Mouse (Mus musculus): ENCODE data around the gene Olfr876. TPM values are rescaled to one million over a fixed set of nuclear protein-coding genes. Genes with fewer than 3 reads are reported as not detected.
"Not testable (repeated sequence)": the region's sequence is repeated elsewhere in the genome, so short reads cannot be mapped to it uniquely, and the experiment has no call there.

Gene Olfr876
- polyA plus RNA-seq (2017; shearing (Covaris generic)): not detected

GRCm38 (mm10) chr9:37802731-37803130 is at the start of gene Olfr876:
TSS of gene Olfr876 (plus strand) at chr9:37803031.
- ATAC-seq: no peak

GRCm38 (mm10) chr9:37761728-37762127 is 41.1 kb upstream of the Olfr876 start:
- ATAC-seq: no peak

- no peak for ATAC-seq
Observed at GRCm38 (mm10) chr9:37762541-37762940, 40.3 kb upstream of the Olfr876 start.

- no peak for ATAC-seq
Observed at GRCm38 (mm10) chr9:37770661-37771060, 32.2 kb upstream of the Olfr876 start.

GRCm38 (mm10) chr9:37771759-37772158 is 31.1 kb upstream of the Olfr876 start, which contains the start of gene Olfr875:
TSS of gene Olfr875 (plus strand) at chr9:37771857.
- ATAC-seq: no peak

- no peak for ATAC-seq
Observed at GRCm38 (mm10) chr9:37782766-37783260, 20.0 kb upstream of the Olfr876 start.

- ATAC-seq: not testable (repeated sequence)
Observed at GRCm38 (mm10) chr9:37783394-37784387, 19.1 kb upstream of the Olfr876 start.

- ATAC-seq: no peak
Observed at GRCm38 (mm10) chr9:37786411-37786810, 16.4 kb upstream of the Olfr876 start.

GRCm38 (mm10) chr9:37802055-37802454 is 776 bp upstream of the Olfr876 start:
- ATAC-seq: no peak

- no peak for ATAC-seq
Observed at GRCm38 (mm10) chr9:37807235-37807634, 4.4 kb downstream of the Olfr876 start.

- ATAC-seq: no peak
Observed at GRCm38 (mm10) chr9:37808456-37808855, 5.6 kb downstream of the Olfr876 start.

- ATAC-seq: no peak
Observed at GRCm38 (mm10) chr9:37808976-37809375, 6.1 kb downstream of the Olfr876 start.

GRCm38 (mm10) chr9:37814696-37815095 is 11.9 kb downstream of the Olfr876 start:
- ATAC-seq: no peak

- no peak for ATAC-seq
Observed at GRCm38 (mm10) chr9:37829881-37830280, 27.1 kb downstream of the Olfr876 start.

- ATAC-seq: no peak
Observed at GRCm38 (mm10) chr9:37833341-37833740, 30.5 kb downstream of the Olfr876 start.

GRCm38 (mm10) chr9:37849267-37849666 is 46.4 kb downstream of the Olfr876 start:
- no peak for ATAC-seq

- ATAC-seq: no peak
Observed at GRCm38 (mm10) chr9:37853969-37854368, 51.1 kb downstream of the Olfr876 start, which contains the start of gene Olfr877. TSS of gene Olfr877 (plus strand) at chr9:37854269.

Other genes starting within 250 kb of the Olfr876 start
- 10 to 100 TPM; 11.7 to 19.8 (median 13.9) TPM for gene Siae, start 247.3 kb upstream of the Olfr876 start, polyA plus RNA-seq (2017; shearing (Covaris generic))
- 1 to 10 TPM in 2 of 3 experiments, not detected in 1; 1.2 to 1.4 TPM for gene Spa17, start 189.3 kb upstream of the Olfr876 start, polyA plus RNA-seq (2017; shearing (Covaris generic))
- gene Tbrg1, start 145.7 kb upstream of the Olfr876 start, polyA plus RNA-seq (2017; shearing (Covaris generic)): 100 to 1,000 TPM; 190 to 216 (median 204) TPM
- gene Panx3, start 133.8 kb upstream of the Olfr876 start, polyA plus RNA-seq (2017; shearing (Covaris generic)): not detected
- gene Olfr160, start 86.8 kb upstream of the Olfr876 start, polyA plus RNA-seq (2017; shearing (Covaris generic)): not detected
- not detected for gene Olfr874, start 57.9 kb upstream of the Olfr876 start, polyA plus RNA-seq (2017; shearing (Covaris generic))
- gene Olfr875, start 31.2 kb upstream of the Olfr876 start, polyA plus RNA-seq (2017; shearing (Covaris generic)): not detected
- gene Olfr877, start 51.2 kb downstream of the Olfr876 start, polyA plus RNA-seq (2017; shearing (Covaris generic)): under 1 TPM in 1 of 3 experiments, not detected in 2; 0.20 TPM
- not detected for gene Olfr145, start 93.7 kb downstream of the Olfr876 start, polyA plus RNA-seq (2017; shearing (Covaris generic))
- under 1 TPM; 0.13 to 0.27 (median 0.13) TPM for gene Olfr878, start 114.8 kb downstream of the Olfr876 start, polyA plus RNA-seq (2017; shearing (Covaris generic))
- not detected for gene Olfr881, start 188.8 kb downstream of the Olfr876 start, polyA plus RNA-seq (2017; shearing (Covaris generic))
- not detected for gene Olfr883, start 222.8 kb downstream of the Olfr876 start, polyA plus RNA-seq (2017; shearing (Covaris generic))
- gene Olfr884, start 243.5 kb downstream of the Olfr876 start, polyA plus RNA-seq (2017; shearing (Covaris generic)): not detected